Mouse (Mus musculus) heart, postnatal 10 days (tissue): ENCODE data around the gene Olfr523. TPM values are rescaled to one million over a fixed set of nuclear protein-coding genes. Genes with fewer than 3 reads are reported as not detected.

Source experiments
- DNase-seq, 2 experiments: peaks; one replicate each; pipeline ENCODE4 v3.0.0; 2021
- intact Hi-C: fragments of 180-260 bp; cut with DNase I; formaldehyde crosslinking; loops from one replicate; pipeline ENCODE4 v1.15.1; 2025
- total RNA-seq, 2 experiments: library from RNA; stranded (reverse); gene quantifications; 2 replicates each; pipeline ENCODE4 v1.2.3; 2021

Gene Olfr523
- total RNA-seq, 2 experiments from 2014 or later = not detected

DNA sequence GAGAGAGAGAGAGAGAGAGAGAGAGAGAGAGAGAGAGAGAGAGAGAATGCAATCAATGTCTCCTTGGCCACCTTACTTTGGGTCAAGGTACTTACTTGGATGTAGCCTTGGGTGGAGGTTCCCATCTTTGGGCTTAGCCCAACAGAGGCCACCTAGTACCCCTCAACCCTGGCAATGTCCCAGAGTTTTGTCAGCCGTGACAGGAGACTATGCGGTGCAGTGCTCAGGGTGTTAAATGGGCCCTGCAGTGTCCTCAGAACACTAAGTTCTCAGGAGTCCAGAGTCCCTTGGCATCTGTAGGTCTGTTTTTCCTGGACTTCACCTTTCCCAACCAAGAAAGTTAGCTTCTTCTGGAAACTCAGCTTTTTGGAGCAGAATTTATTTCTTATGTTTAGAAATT is 6.2 kb downstream of the Olfr523 start:
- no peak for DNase-seq
- intact Hi-C loops = no loop called here

DNA sequence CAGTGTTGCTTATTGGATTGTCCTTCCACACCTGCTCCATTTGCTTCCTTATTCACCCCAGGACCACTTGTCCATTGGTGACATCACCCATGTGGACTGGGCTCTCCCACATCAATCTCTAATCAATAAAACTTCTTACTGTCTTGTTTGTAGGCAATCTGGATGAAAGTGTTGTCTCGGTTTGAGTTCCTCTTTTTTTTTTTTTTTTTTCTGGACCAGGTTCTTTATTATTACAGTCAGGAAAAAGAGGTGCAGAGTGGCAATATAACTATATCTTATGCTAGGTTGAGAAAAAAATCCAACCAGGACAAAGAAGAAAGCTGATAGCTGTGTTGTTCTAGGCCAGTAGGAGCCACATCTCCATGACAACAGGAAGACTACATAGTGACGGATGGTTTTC is 7.7 kb downstream of the Olfr523 start:
- no peak for DNase-seq
- intact Hi-C loops = no loop called here

DNA sequence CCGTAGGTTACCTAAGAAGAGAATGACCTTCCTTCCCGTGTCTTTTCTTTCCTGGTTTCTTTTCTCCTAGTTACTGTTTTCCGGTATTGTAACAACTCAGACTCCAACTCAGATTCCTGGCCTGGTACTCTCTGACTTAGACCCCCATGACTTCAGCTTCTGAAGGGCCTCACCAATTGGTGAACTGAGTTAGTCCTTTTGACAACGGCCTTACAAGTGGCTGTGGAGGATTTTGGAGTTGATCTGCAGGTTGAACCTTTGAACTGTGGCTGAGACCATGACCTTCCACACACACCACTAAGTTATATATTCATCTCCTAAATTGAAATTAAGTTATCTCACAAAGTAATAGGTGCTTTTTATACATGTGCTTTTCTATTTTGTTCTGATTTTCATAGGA is 11.2 kb downstream of the Olfr523 start:
- intact Hi-C loops = no loop called here
- DNase-seq = no peak

DNA sequence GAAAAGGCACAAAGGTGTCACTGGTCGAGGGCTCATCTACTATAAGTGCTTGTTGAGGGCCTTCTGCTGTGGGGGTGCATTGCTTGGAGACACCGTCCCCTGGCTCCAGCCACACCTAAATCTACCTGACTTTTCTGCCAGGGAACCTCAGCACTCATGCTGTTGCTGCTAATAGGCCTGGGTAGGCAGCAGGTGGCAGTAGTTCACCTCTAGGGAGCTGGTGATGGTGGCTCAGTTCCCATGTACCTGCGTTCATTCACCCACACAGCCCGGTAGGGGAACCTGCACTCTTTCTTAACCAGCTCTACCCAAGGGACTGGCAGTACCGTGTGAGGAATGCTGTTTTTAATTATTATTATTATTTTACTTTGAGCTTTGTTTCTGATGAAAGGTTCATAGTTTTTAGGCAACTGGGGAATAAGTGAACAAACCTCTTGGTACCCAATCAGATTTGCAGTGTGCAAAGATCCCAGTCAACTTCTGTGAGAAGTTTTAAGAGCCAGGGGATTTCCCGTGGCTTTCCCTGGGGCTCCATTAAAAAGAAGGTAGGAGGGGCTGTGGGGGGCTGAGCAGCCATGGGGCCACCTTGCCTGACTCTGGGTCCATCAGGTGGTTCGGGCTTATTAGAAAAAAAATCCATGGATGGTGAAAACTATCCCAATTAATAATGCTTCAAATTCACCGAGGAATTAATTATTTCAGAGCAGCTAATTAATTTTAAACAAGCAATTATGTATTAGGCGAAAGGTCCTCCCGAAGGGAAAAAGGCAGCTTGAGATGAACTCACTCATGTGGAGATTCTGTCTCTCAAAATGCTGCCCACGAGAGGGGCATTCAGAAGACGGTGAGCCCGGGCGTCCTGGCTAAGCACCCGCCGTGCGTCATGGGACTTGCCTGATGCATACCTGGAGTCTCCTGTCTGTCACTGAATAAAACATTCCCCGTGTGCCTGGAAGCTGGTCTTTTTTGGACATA is 13.9 kb downstream of the Olfr523 start:
- intact Hi-C loops = no loop called here
- peak in 1 of 2 experiments; percentile 2 for DNase-seq

DNA sequence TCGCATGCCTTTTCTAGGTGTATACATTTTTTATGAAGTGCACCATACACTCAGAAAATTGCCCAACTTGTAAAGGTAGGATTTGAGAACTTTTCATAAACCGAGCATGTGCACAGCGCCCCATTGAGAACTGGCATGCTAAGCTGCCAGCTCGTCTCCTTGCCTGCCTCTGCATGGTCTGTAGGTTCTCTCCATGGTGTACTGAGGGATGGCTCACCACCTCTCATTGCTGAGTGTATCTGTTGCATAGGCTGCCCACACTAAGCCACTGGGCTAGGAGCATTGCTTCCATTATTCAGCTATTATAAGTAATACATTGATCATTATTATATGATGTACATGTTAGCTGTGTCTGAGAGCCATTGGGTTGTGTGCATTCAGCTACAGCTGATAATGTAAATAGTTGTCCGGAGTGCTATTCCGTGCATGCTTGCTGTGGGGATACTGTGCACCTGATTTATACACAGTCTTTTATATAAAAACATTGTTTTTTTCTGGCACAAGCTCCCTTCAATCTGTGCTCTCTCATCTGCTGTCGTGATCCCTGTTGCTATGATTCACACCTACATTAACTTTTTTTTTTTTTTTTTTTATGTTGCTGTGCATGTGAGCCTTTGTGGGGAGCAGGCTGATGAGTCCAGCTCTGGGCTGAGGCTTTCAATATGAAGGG is 14.8 kb downstream of the Olfr523 start:
- DNase-seq = no peak
- intact Hi-C loops = no loop called here

DNA sequence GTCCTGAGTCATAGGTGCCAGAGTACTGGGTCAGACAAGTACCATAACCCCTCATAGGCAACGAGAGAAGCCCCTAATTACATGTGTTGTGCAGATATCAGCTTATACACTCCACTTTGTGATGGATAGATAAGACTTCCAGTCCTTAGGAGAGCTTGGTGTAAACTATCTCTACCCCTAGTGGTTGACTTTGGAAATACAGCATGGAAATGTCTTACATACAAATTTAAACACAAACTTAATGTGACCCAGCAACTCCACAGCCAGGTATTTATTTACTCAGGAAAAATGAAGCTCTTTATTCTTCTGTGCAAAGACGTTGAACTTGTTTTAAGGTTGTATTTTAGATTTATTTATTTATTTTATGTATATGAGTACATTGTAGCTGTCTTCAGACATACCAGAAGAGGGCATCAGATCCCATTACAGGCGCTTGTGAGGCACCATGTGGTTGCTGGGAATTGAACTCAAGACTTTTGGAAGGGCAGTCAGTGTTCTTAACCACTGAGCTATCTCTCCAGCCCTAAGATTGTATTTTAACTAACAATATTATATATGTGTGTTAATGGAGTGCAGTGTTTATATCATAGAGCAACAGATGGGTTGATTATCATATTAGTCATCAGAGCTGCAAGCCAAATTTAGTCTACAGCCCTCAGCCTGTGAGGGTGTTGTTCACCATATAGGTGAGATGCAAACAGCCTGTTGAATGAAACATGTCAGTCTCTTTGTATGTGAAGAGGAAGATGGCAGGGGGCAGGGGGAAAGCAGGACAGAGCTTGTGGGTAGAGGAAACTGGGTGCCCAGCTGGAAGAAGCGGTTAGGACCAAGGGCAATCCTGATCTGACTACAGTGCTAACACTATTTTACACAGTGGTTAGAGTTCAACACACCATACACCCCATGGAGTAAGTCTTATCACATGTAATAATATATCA is 15.6 kb downstream of the Olfr523 start:
- no peak for DNase-seq
- intact Hi-C loops = no loop called here

DNA sequence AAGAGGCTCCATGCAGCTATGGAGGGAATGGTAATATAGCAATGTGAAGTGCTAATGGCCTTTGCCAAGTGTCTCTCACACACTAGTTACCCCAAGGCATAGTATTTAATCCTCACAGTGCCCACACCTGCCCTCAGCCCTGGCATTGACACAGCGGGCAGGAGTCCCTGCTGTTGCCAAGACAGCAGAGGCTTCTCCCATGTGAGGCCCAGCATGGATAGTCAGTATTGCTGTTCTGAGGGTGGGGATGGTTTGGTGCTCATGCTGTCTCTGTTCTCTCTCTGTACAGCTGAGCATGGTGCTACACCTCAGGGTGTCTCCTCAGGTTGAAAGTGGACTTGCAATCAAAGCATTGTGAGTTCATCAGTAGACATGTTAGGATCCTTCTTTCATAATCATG is 17.4 kb downstream of the Olfr523 start:
- DNase-seq = no peak
- intact Hi-C loops = no loop called here

DNA sequence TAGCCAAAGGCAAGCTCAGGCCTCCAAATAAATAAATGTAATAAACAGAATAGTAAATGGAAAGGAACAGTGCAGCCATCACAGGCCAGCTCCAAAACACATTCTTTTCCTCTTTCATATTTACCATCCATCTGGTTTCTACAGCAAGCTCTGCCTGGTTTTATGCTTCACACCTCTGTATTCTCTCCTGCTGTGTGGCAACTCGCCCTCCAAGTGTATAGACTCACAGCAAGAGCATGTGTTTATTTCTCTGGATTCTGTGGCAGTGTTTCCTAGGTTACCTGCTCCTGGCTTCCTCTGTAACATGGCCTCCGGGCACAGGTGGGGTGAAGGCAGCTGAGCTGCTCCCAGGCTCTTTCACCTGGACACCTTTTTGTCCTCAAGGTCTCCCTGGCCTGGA is 19.4 kb downstream of the Olfr523 start:
- intact Hi-C loops = no loop called here
- no peak for DNase-seq

DNA sequence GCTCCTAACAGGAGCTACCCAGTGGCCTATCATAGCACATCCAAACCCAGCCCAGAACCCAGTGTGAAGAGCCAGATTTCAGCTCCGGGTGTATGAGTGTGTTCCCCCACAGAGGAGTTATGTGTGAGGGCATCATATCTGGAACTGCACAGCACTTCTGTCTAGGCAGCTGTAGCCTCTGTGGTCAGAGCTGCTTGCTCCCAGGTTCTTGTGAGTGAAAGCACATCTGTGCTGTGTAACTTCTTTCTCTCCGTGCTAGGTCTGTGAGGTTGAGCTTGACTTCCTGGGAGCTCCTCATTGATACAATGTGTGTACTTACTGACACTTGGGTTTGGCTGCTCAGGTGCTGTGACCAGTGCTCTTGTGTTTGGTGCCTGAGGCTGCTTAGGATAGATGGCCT is 19.8 kb downstream of the Olfr523 start:
- DNase-seq = no peak

DNA sequence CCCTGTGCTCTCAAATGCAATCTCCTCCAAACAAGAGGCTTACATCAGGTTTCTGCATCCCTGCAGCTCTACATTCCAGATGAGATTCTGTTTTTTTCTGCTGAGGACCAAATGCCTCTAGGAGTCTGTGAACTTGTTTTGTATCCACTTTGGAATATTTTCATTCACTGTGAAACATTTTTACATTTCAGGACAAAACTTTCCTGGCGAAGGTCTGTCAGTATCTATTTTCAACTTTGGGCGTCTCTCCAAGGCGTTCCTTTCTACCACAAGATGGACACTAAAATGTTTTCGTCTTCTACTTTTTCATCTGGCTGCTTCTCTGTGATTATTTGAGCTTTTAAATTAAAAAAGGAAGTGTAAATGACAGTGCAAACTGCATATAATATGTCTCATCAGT is 21.0 kb downstream of the Olfr523 start:
- intact Hi-C loops = no loop called here

More for the DNA sequence above, 19.8 kb downstream of the Olfr523 start:
- intact Hi-C loops = no loop called here

DNA sequence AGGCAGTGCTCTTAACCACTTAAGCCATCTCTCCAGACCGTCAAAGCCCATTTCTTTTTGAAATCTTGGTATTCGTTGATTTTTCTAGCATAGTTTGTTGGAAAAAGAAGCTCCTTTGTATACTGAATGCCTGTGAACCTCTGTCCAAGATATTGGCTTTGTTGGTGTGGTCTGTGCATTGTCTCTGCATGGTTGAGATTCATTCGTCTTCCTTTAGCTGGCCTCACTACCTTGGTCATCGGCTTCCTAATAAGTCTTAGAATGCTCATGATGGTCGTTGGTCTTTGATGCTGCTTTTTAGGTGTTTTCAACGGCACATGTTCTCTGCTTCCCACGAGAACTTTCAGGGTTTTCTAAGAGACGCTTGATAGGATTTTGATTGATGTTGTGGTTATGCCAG is 23.0 kb downstream of the Olfr523 start:
- DNase-seq = no peak
- intact Hi-C loops = no loop called here

More for the DNA sequence above, 21.0 kb downstream of the Olfr523 start:
- DNase-seq = no peak

DNA sequence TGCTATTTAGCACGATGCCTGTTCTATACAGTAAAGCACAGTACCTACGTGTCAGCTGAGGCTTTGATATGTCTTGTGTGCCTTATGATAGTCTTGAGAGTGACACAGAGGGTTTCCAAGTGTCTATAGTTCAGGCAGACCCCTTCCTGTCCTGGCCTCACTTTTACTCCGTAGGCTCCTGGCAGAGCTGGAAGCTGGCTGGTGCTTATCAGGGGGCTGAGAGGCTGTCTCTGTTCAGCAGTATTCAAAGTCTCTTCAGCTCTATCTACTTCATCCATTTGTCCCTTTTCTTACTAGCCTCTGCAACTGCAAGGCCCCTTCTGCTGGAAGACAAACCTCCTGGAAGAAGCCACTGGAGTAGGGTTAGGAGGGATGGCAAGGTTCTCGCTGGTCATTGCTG is 28.1 kb downstream of the Olfr523 start:
- DNase-seq = no peak
- intact Hi-C loops = no loop called here

DNA sequence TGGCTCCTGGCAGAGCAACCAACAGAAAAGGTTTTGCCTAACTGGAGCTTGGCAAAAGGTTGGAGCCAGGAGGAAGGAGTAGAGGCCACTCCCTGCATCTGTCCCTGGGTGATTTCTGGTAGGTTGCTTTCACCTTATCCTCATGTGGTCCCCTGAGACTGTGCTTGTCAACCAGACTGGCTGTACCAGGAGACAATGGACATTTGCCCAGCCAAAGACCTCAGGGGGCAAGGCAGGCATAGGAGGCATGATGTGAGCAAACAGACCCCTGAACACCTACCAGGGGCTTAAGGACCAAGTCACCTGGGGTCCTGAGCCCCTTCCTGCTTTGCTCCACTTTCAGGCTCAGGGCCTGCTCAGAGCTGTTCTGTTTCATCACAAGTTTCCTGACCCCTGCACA is 32.8 kb downstream of the Olfr523 start, which contains the start of gene Olfr524:
Gene Olfr524 (minus strand): TSS at position 101 of the 400 bp plus-strand sequence.
- intact Hi-C loops = no loop called here
- DNase-seq = no peak

DNA sequence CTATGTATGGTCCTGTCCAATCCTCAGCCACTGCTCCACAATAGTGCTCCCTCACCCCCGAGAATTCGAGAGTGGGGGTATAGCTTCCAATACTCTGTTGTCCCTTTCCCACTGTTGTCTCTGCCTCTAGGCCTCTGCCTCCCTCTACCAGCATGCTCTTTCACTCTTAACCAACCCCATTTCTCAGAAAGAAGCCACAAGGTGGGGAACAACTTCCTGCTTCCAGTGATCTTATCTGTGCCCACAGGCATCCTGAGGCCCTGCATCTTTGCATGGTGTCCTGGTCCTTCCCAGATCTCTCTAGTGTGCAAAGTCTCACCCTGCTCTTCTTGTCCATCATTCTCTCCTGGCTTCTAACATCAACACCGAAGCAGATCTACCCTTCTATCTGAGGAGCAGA is 33.9 kb downstream of the Olfr523 start:
- DNase-seq = no peak
- intact Hi-C loops = no loop called here

DNA sequence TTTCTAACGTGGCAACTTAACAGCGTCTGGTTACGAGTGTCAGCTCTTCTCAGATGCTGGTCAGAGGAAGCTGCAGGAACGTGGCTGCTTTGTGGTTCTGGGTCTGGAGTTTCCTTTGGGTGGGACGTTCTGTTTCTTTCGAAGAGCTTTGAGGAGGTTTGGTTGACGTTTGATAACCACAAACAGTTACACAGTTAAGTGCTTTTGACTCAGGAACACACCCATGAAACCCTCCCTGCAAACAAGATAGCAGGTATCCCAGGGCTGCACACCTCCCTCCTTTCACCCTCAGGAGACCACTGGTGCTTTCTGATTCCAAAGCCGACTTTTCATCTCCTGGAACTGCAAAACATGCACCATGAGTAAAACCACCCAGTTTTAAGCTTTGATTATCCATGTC is 35.1 kb downstream of the Olfr523 start:
- intact Hi-C loops = no loop called here
- no peak for DNase-seq

DNA sequence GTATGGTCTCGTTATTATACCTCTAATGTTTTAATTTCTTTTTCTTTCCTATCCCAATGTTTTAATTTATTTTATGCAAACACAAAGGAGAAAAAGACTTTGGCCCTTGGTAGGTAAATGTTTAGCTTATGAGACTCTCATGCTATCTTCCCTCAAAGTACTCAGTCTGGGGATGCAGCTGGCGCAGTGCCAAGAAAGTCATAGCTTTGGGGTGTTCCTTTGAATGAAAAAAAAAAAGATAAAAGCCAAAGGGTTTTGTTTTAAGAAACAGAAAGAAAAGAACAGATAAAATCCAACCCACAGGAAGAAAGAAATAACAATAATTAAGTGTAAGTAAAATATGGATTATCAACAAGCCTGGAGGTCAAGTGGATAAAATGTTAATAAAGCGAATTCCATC is 35.7 kb downstream of the Olfr523 start:
- DNase-seq = no peak
- intact Hi-C loops = no loop called here

DNA sequence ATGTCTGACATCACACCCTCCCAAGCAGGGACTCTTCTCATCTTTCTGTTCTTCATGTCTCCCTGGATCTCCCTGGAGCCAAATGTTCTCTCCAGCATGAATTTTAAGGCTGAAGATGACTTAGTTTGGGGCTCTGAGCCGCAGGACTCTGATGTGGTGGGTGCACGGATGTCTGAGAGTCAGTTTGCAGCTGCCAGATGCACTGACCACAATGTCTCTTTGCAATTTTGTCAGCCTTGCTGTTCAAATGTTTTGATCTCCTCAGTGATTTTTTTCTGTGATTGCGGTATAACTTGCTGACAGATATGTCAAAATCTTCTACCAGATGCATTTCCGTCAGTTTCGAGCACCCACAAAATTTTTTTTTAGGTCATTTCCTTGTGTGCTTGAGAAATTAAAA is 40.8 kb downstream of the Olfr523 start:
- DNase-seq = no peak
- intact Hi-C loops = no loop called here

DNA sequence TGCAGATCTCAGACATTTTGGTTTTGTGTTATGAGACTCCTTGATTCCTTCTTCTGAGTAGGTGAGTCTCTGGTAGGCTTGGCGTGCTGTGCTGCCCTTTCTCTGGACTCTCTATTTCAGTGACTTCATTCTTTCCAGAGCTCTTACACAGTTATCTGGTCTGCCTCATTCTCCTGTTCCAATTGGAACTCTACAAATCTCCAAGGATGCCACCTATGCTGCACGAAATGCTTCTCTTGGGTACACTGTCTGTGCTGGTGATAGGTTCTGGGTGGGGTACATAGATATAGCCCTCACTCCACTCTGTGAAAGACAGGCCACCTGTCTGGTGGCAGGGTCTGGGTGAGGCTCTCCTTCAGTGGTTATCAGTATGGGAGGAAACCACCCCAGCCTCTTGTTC is 45.0 kb downstream of the Olfr523 start, which contains the start of gene Cd163l1:
Gene Cd163l1 (plus strand): TSS at position 301 of the 400 bp plus-strand sequence.
- intact Hi-C loops = no loop called here

DNA sequence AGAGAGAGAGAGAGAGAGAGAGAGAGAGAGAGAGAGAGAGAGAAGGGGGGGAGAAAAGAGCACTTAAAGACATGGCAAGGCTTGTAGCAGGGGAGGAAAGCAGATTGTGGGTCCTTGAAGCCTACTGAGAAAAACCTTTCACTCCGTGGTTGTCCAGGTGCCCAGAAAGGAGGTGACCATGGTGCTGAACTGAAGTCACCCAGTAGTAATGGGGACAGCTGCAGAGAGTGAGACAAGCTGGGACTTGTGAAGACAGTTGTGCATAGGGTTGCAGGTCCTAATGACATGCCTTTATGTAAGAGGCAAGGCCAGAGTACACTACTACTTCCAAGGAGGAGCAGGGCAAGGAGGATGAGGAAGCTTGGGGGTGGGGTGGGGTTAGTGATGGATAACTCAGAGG is 46.3 kb downstream of the Olfr523 start:
- DNase-seq = peak; percentile 25 to 27
- intact Hi-C loops = no loop called here

More for the DNA sequence above, 45.0 kb downstream of the Olfr523 start, which contains the start of gene Cd163l1:
- no peak for DNase-seq

DNA sequence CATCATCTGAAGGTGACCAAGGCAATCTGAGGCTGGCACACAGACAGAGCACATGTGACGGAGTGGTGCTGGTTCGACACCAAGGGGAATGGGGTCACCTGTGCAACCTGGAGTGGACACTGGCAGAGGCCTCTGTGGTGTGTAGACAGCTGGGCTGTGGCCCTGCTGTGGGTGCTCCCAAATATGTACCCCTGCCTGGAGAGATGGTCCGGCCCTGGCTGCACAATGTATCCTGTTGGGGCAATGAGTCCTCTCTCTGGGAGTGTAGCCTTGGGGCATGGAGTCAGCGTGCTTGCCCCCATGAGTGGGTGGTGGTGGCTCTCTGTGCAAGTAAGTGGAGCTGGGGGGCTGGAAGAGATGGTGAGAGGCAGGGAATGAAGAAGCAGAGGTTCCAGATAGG is 47.4 kb downstream of the Olfr523 start:
- intact Hi-C loops = no loop called here
- DNase-seq = no peak

DNA sequence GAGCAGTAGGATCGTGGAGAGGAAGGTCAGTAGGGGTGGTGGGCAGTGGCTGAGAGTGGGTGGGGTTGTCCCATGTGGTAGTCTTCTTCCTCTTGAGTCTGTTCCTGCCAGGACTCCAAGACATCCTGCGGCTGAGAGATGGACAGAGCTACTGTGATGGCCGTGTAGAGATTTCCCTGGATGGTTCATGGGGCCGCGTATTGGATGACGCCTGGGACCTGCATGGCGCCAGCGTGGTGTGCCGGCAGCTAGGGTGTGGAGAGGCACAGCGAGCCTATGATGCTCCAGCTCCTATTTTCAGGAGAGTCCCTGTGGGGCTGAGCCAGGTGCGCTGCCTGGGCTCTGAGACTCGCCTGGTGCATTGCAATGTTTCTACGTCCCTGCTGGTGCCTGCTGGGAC is 51.2 kb downstream of the Olfr523 start:
- intact Hi-C loops = no loop called here
- DNase-seq = no peak
